Mouse (Mus musculus): Measurements from ENCODE around the gene Olfr392.

Gene Olfr392

DNA sequence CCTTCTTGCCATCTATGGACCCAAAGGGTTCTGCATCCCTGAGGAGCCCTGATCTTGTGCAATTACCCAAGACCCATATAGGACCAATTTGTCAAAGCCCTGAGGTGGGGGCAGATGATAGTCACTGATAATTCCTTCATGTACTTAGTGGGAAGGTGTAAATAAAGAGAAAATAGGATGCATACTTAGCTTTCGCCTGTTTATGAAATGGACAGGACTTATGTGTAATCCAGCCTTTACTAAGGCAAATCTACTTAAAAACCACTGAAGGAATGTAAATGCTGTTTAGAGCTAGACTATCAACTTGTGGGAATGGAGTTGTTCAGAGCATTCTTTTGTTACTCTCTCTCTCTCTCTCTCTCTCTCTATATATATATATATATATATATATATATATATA lies at the start of gene Olfr392:
Gene Olfr392, minus strand, starts transcription at position 101 of the 400 bp plus-strand sequence.
- no peak for DNase-seq (ENCODE audit: low read depth)

DNA sequence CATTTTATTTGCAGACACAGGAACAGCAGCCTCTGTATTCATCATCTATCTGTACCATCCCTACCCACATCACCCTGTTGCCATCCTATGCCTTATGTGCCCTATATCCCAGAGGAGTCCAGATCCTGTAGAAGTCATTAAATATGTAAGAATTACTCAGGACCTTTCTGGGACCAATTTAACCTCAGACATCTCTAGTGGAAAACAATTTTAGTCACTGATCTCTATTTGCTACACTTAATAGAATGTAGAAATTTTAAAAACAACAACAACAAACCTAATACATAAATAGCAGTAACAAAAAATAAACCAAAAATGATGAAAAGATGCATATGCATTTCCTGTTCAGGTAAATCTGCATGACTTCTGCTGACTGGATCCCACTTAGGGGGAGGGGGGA lies 34.5 kb upstream of the Olfr392 start, which contains the start of gene Olfr393:
Gene Olfr393, minus strand, starts transcription at position 101 of the 400 bp plus-strand sequence.
- DNase-seq (ENCODE audit: low read depth), result no peak

DNA sequence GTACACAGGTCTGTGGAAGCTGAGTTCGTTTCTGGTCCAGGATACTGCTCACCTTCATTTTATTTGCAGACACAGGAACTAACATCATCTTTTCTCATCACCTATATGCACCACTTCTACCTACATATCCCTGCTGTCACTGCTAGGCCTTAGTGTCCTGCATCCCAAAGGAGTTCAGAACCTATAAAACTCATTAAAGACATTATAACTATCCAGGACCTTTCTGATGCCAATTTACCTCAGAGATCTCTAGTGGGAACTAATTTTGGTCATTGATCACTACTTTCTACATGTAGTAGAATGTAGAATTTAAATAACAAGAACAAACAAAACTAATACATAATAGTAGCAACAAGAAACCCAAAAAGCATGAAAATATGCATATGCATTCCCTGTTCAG lies 13.9 kb downstream of the Olfr392 start, which contains the start of gene Olfr391-ps:
Gene Olfr391-ps, minus strand, starts transcription at position 101 of the 400 bp plus-strand sequence.
- DNase-seq (ENCODE audit: low read depth), result no peak

DNA sequence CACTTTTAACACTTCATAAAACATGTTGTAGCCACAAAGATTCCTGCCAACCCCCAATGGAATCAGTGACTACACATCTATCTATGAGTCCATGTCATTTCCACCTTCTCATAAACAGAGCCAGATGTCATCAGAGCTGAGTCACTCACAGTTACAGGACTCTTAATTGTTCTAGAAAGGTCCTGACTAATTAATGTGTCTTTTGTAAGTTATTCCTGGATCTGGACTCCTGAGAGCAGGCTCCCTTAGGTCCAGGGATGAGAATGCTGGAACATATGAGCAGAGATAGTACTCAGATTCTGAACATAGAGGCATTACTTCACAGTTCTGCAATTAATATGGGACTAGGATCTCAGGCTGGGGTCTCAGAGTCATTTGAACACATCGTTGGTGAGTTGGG lies 34.2 kb downstream of the Olfr392 start, which contains the start of gene Olfr390:
Gene Olfr390, plus strand, starts transcription at position 301 of the 400 bp plus-strand sequence.
- DNase-seq (ENCODE audit: low read depth), result no peak

DNA sequence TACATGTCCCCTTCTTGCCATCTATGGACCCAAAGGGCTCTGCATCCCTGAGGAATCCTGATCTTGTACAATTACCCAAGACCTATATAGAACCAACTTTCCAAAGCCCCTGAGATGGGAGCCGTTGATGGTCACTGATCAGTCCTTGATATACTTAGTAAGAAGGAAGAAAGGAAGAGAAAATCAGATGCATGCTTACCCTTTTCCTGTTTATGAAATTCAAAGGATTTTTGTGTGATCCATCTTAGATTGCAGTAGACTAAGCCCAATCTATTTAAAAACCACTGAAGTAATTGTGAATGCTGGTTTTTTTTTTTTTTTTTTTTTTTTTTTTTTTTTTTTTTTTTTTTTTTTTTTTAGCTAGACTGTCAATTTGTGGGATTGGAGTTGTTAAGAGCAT lies 36.2 kb downstream of the Olfr392 start, which contains the start of gene Olfr389:
Gene Olfr389, minus strand, starts transcription at position 101 of the 400 bp plus-strand sequence.
- DNase-seq (ENCODE audit: low read depth), result no peak
